Mouse (Mus musculus): ENCODE results near the gene Slc25a39. TPM values are rescaled to one million over a fixed set of nuclear protein-coding genes. Genes with fewer than 3 reads are reported as not detected.
"Not testable (repeated sequence)": the region's sequence is repeated elsewhere in the genome, so short reads cannot be mapped to it uniquely, and the experiment has no call there.

The Slc25a39 gene
- total RNA-seq, 4 experiments from 2014 or later, result 62.0 to 72.4 (median 64.6) TPM

- no peak for DNase-seq (ENCODE audit: low spot score in 2 of 2)
Measured at GRCm38 (mm10) chr11:102415034-102415802, 7.5 kb upstream of the Slc25a39 start.

- no peak for DNase-seq (ENCODE audit: low spot score in 2 of 2)
Measured at GRCm38 (mm10) chr11:102413059-102413458, 5.3 kb upstream of the Slc25a39 start.

GRCm38 (mm10) chr11:102411704-102412103 is 4.0 kb upstream of the Slc25a39 start:
- peak; percentile 76 to 92 for DNase-seq (ENCODE audit: low spot score in 2 of 2)

GRCm38 (mm10) chr11:102411061-102411460 is 3.3 kb upstream of the Slc25a39 start:
- DNase-seq (ENCODE audit: low spot score in 2 of 2), result no peak

GRCm38 (mm10) chr11:102410345-102410744 is 2.6 kb upstream of the Slc25a39 start:
- DNase-seq (ENCODE audit: low spot score in 2 of 2), result not testable (repeated sequence)

GRCm38 (mm10) chr11:102409795-102410330 is 2.1 kb upstream of the Slc25a39 start:
- DNase-seq (ENCODE audit: low spot score in 2 of 2), result no peak

GRCm38 (mm10) chr11:102408888-102409794 is 1.4 kb upstream of the Slc25a39 start:
- no peak for DNase-seq (ENCODE audit: low spot score in 2 of 2)

- DNase-seq (ENCODE audit: low spot score in 2 of 2), result peak; percentile 97
Measured at GRCm38 (mm10) chr11:102408344-102408876, 664 bp upstream of the Slc25a39 start.

- DNase-seq (ENCODE audit: low spot score in 2 of 2), result peak; percentile 66 to 82
Measured at GRCm38 (mm10) chr11:102406900-102407833, 579 bp downstream of the Slc25a39 start.

GRCm38 (mm10) chr11:102406401-102406800 is 1.3 kb downstream of the Slc25a39 start:
- no peak for DNase-seq (ENCODE audit: low spot score in 2 of 2)

GRCm38 (mm10) chr11:102405544-102406285 is 2.0 kb downstream of the Slc25a39 start:
- DNase-seq (ENCODE audit: low spot score in 2 of 2), result no peak

GRCm38 (mm10) chr11:102404161-102405010 is 3.4 kb downstream of the Slc25a39 start:
- peak in 1 of 2 experiments; percentile 22 for DNase-seq (ENCODE audit: low spot score in 2 of 2)

- no peak for DNase-seq (ENCODE audit: low spot score in 2 of 2)
Measured at GRCm38 (mm10) chr11:102403657-102404056, 4.1 kb downstream of the Slc25a39 start.

GRCm38 (mm10) chr11:102401898-102402500 is 5.7 kb downstream of the Slc25a39 start:
- DNase-seq (ENCODE audit: low spot score in 2 of 2), result no peak

- no peak for DNase-seq (ENCODE audit: low spot score in 2 of 2)
Measured at GRCm38 (mm10) chr11:102400513-102401084, 7.1 kb downstream of the Slc25a39 start.

- DNase-seq (ENCODE audit: low spot score in 2 of 2), result peak; percentile 23
Measured at GRCm38 (mm10) chr11:102399610-102400072, 8.1 kb downstream of the Slc25a39 start.

- no peak for DNase-seq (ENCODE audit: low spot score in 2 of 2)
Measured at GRCm38 (mm10) chr11:102399107-102399506, 8.6 kb downstream of the Slc25a39 start.

Measured in layer of hippocampus, adult 8-10 months (tissue).